Mouse (Mus musculus): ENCODE results near the gene Sars2.

The Sars2 gene

GRCm38 (mm10) chr7:28726600-28726999, 15.2 kb upstream of the Sars2 start:
- DNase-seq (ENCODE audit: inconsistent age in 2 of 2, low spot score in 1 of 2) = peak; percentile 88 to 92

- peak in 1 of 2 experiments; percentile 57 for DNase-seq (ENCODE audit: inconsistent age in 2 of 2, low spot score in 1 of 2)
Measured at GRCm38 (mm10) chr7:28727649-28728340, 14.0 kb upstream of the Sars2 start.

GRCm38 (mm10) chr7:28732341-28733142, 9.2 kb upstream of the Sars2 start:
- DNase-seq (ENCODE audit: inconsistent age in 2 of 2, low spot score in 1 of 2) = peak; percentile 87 to 94

- no peak for DNase-seq (ENCODE audit: inconsistent age in 2 of 2, low spot score in 1 of 2)
Measured at GRCm38 (mm10) chr7:28733211-28733610, 8.6 kb upstream of the Sars2 start.

- no peak for DNase-seq (ENCODE audit: inconsistent age in 2 of 2, low spot score in 1 of 2)
Measured at GRCm38 (mm10) chr7:28735701-28736100, 6.1 kb upstream of the Sars2 start.

GRCm38 (mm10) chr7:28739829-28740228, 2.0 kb upstream of the Sars2 start:
- no peak for DNase-seq (ENCODE audit: inconsistent age in 2 of 2, low spot score in 1 of 2)

- DNase-seq (ENCODE audit: inconsistent age in 2 of 2, low spot score in 1 of 2) = peak; percentile 44 to 77
Measured at GRCm38 (mm10) chr7:28740949-28741348, 843 bp upstream of the Sars2 start.

- DNase-seq (ENCODE audit: inconsistent age in 2 of 2, low spot score in 1 of 2) = no peak
Measured at GRCm38 (mm10) chr7:28741368-28741708, 454 bp upstream of the Sars2 start.

- DNase-seq (ENCODE audit: inconsistent age in 2 of 2, low spot score in 1 of 2) = no peak
Measured at GRCm38 (mm10) chr7:28749935-28750334, 8.1 kb downstream of the Sars2 start.

- DNase-seq (ENCODE audit: inconsistent age in 2 of 2, low spot score in 1 of 2) = no peak
Measured at GRCm38 (mm10) chr7:28756079-28756478, 14.3 kb downstream of the Sars2 start, which contains the start of gene Ccer2. Gene Ccer2 (plus strand): TSS chr7:28756174.

- no peak for DNase-seq (ENCODE audit: inconsistent age in 2 of 2, low spot score in 1 of 2)
Measured at GRCm38 (mm10) chr7:28758623-28759022, 16.8 kb downstream of the Sars2 start.

- DNase-seq (ENCODE audit: inconsistent age in 2 of 2, low spot score in 1 of 2) = peak; percentile 60 to 79
Measured at GRCm38 (mm10) chr7:28761907-28762306, 20.1 kb downstream of the Sars2 start.

- peak in 1 of 2 experiments; percentile 67 for DNase-seq (ENCODE audit: inconsistent age in 2 of 2, low spot score in 1 of 2)
Measured at GRCm38 (mm10) chr7:28765211-28765610, 23.4 kb downstream of the Sars2 start.

- peak; percentile 98 to 99 for DNase-seq (ENCODE audit: inconsistent age in 2 of 2, low spot score in 1 of 2)
Measured at GRCm38 (mm10) chr7:28766173-28766879, 24.5 kb downstream of the Sars2 start, which contains the start of gene Sirt2. Gene Sirt2 (plus strand): TSS chr7:28766735.

- no peak for DNase-seq (ENCODE audit: inconsistent age in 2 of 2, low spot score in 1 of 2)
Measured at GRCm38 (mm10) chr7:28766910-28767309, 25.1 kb downstream of the Sars2 start.

GRCm38 (mm10) chr7:28767462-28767965, 25.7 kb downstream of the Sars2 start, which contains the start of gene Nfkbib:
Gene Nfkbib (minus strand): TSS chr7:28767512.
- DNase-seq (ENCODE audit: inconsistent age in 2 of 2, low spot score in 1 of 2) = peak in 1 of 2 experiments; percentile 43

GRCm38 (mm10) chr7:28769414-28769958, 27.7 kb downstream of the Sars2 start:
- DNase-seq (ENCODE audit: inconsistent age in 2 of 2, low spot score in 1 of 2) = no peak

- no peak for DNase-seq (ENCODE audit: inconsistent age in 2 of 2, low spot score in 1 of 2)
Measured at GRCm38 (mm10) chr7:28770309-28770708, 28.5 kb downstream of the Sars2 start.

- no peak for DNase-seq (ENCODE audit: inconsistent age in 2 of 2, low spot score in 1 of 2)
Measured at GRCm38 (mm10) chr7:28771867-28772266, 30.1 kb downstream of the Sars2 start.

GRCm38 (mm10) chr7:28773163-28773562, 31.4 kb downstream of the Sars2 start:
- no peak for DNase-seq (ENCODE audit: inconsistent age in 2 of 2, low spot score in 1 of 2)

GRCm38 (mm10) chr7:28774164-28774563, 32.4 kb downstream of the Sars2 start:
- DNase-seq (ENCODE audit: inconsistent age in 2 of 2, low spot score in 1 of 2) = no peak

Measured in adrenal gland, adult (tissue).